In genomic region chr11:114028512-114028911, GRCm38 (mm10) we compare ENCODE assay signal across 12 mouse cellular contexts. TPM values are rescaled to one million over a fixed set of nuclear protein-coding genes. Genes with fewer than 3 reads are reported as not detected.
A peak's percentile ranks its signal among the peaks of the same experiment; 100 is the strongest.
DNase-seq lines count a peak whose midpoint lies in the region; ATAC-seq lines count a peak whose summit lies in the region.
"Had no signal": no experiment of that assay in that cellular context is flagged by ENCODE, and none has a peak within 500 bp of the region (broad histone marks: within the 10 kb centered on the region; RNA-seq: fewer than 3 reads in every experiment).

No protein-coding gene starts in this region.

- intact Hi-C loops in heart, postnatal 10 days (cut with DNase I): no loop called here
- intact Hi-C loops in heart, postnatal 25 days (cut with DNase I): no loop called here
- intact Hi-C loops in left cerebral cortex, postnatal 4 days (cut with DNase I): no loop called here
- intact Hi-C loops in left cerebral cortex, postnatal 10 days (cut with DNase I): no loop called here

- no peak overlapping the region for H3K9ac ChIP-seq in embryonic facial prominence, embryonic 12.5 days
- H3K9ac ChIP-seq: heart, embryonic 15.5 days; midbrain, embryonic 12.5 days had no signal

- no peak overlapping the region for H3K4me3 ChIP-seq in embryonic facial prominence, embryonic 12.5 days
- H3K4me3 ChIP-seq in limb, embryonic 10.5 days: peak overlapping the region; percentile 6; the same call in 1 of the 2 replicates
- H3K4me3 ChIP-seq: heart, embryonic 15.5 days; midbrain, embryonic 12.5 days had no signal

- H3K27me3 ChIP-seq in embryonic facial prominence, embryonic 12.5 days: peaks cover 4% of the 10 kb centered on the region; the same call in 1 of the 2 replicates
- H3K27me3 ChIP-seq in limb, embryonic 10.5 days (ENCODE audit: low read depth, poor library complexity, severe bottlenecking): peaks cover 72% of the 10 kb centered on the region
- H3K27me3 ChIP-seq: heart, embryonic 15.5 days had no signal

- peak; percentile 48 to 50 for DNase-seq in heart, postnatal 10 days
- DNase-seq in heart, postnatal 25 days (ENCODE audit: low spot score): no peak
- peak; percentile 28 for DNase-seq in embryo, embryonic 10 days (ENCODE audit: low spot score)
- peak; percentile 48 for DNase-seq in limb, embryonic 10.5 days (ENCODE audit: low spot score)
- no peak for DNase-seq in left cerebral cortex, postnatal 4 days
- no peak for DNase-seq in left cerebral cortex, postnatal 10 days (ENCODE audit: extremely low spot score in 1 of 2, low spot score in 2 of 2)
- no peak for DNase-seq in adrenal gland, adult 18-20 months (ENCODE audit: low spot score in 2 of 2)
- DNase-seq: cerebellum, adult 9-10 months; right cerebral cortex, postnatal 14 days had no signal

- no peaks in the 10 kb centered on the region for H3K9me3 ChIP-seq in embryonic facial prominence, embryonic 12.5 days
- H3K9me3 ChIP-seq in limb, embryonic 10.5 days (replicated peaks): no peaks in the 10 kb centered on the region
- H3K9me3 ChIP-seq: heart, embryonic 15.5 days; midbrain, embryonic 12.5 days had no signal

- WGBS in embryonic facial prominence, embryonic 12.5 days: 14% methylated on average over 6 of the region's 6 CpGs
- 7% methylated on average over 6 of the region's 6 CpGs for WGBS in limb, embryonic 10.5 days

- H3K4me2 ChIP-seq in embryonic facial prominence, embryonic 12.5 days (replicated peaks): no peak overlapping the region; the same call in 1 of the 2 replicates
- H3K4me2 ChIP-seq: heart, embryonic 15.5 days; midbrain, embryonic 12.5 days had no signal

- no peak for ATAC-seq in embryonic facial prominence, embryonic 12.5 days (ENCODE audit: insufficient number of reproducible peaks, insufficient read depth, low FRiP score, low TSS enrichment)

- peak overlapping the region; percentile 77 for H3K27ac ChIP-seq in embryonic facial prominence, embryonic 12.5 days
- peak overlapping the region; percentile 53 for H3K27ac ChIP-seq in limb, embryonic 10.5 days
- H3K27ac ChIP-seq: heart, embryonic 15.5 days; midbrain, embryonic 12.5 days had no signal

- peaks cover 36% of the 10 kb centered on the region for H3K4me1 ChIP-seq in embryonic facial prominence, embryonic 12.5 days
- H3K4me1 ChIP-seq in limb, embryonic 10.5 days: peaks cover 43% of the 10 kb centered on the region

- H3K36me3 ChIP-seq in embryonic facial prominence, embryonic 12.5 days: no peaks in the 10 kb centered on the region
- no peaks in the 10 kb centered on the region for H3K36me3 ChIP-seq in limb, embryonic 10.5 days
- H3K36me3 ChIP-seq: heart, embryonic 15.5 days; midbrain, embryonic 12.5 days had no signal

RNA-seq across cellular contexts. Expression of gene Sdk2, which starts 38.3 kb away (rescaled TPM):
- 1 to 10 TPM; 5.0 to 5.3 TPM for total RNA-seq in heart, postnatal 10 days (2021)
- total RNA-seq in heart, postnatal 25 days (2021): 1 to 10 TPM; 1.2 to 2.0 TPM
- 3.7 and 3.8 TPM in 2 replicates for polyA plus RNA-seq in embryonic facial prominence, embryonic 12.5 days (2016; fragmentation: Nextera tagmentation; extraction: Ambion mirVana)
- 0.66 and 1.1 TPM in 2 replicates for polyA plus RNA-seq in limb, embryonic 10.5 days (2016; fragmentation: Nextera tagmentation; extraction: Ambion mirVana)
- total RNA-seq in left cerebral cortex, postnatal 4 days (2021): 10 to 100 TPM; 23.8 to 24.8 TPM
- total RNA-seq in left cerebral cortex, postnatal 10 days (2021): 10 to 100 TPM; 32.2 to 34.5 TPM
- total RNA-seq in adrenal gland, adult 18-20 months (2021): 1 to 10 TPM; 1.8 to 6.2 TPM

Comparison
In these comparisons a context has a peak if more than half of its experiments do, and no peak if none do; other contexts are left out.
1. DNase-seq: peak in heart, postnatal 10 days (2 of 2), embryo, embryonic 10 days (single experiment) and limb, embryonic 10.5 days (single experiment); none in heart, postnatal 25 days (single experiment), left cerebral cortex, postnatal 4 days (single experiment), left cerebral cortex, postnatal 10 days (0 of 2) and adrenal gland, adult 18-20 months (0 of 2).